Mouse (Mus musculus) liver, embryonic 14.5 days (tissue): Measurements from ENCODE around the gene Olfr324. TPM values are rescaled to one million over a fixed set of nuclear protein-coding genes. Genes with fewer than 3 reads are reported as not detected.

Experiments used
- ATAC-seq: fragments of 200-750 bp; cut with Nextera tagmentation; 2 replicates; pipeline ENCODE4 v1.8.0; 2017; ENCODE audit warnings: moderate number of reproducible peaks, mild to moderate bottlenecking, moderate library complexity; ENCODE audit not compliant: insufficient read depth
- DNase-seq, 3 experiments: peaks; one replicate each; pipeline ENCODE4 v3.0.0-alpha.2; 2012 to 2013; ENCODE audit warnings: low read depth in 3 of 3, low spot score in 3 of 3
- H3K27ac ChIP-seq: fragments of 300-500 bp; sonication (generic); 2 replicates; pipeline ENCODE4 v1.5.1; 2014; ENCODE audit warnings: moderate library complexity, mild to moderate bottlenecking, control low read depth, inconsistent platforms
- H3K27me3 ChIP-seq: fragments of 300-500 bp; sonication (generic); 2 replicates; pipeline ENCODE4 v1.6.1; 2014; ENCODE audit warnings: mild to moderate bottlenecking, low read length, moderate library complexity; ENCODE audit not compliant: control insufficient read depth, insufficient read depth
- H3K36me3 ChIP-seq: fragments of 300-500 bp; sonication (generic); replicated peaks from 2 replicates; pipeline ENCODE4 v1.6.1; 2014; ENCODE audit warnings: low read depth; ENCODE audit not compliant: control insufficient read depth, insufficient read depth
- H3K4me1 ChIP-seq, 2 experiments: fragments of 200-500 bp in 1 of 2; fragments of 300-500 bp in 1 of 2; sonication (generic) in 1 of 2; replicated peaks; 2 replicates each; pipeline ENCODE4 v1.6.1; 2012 to 2014; ENCODE audit warnings: antibody characterized with exemption in 1 of 2, inconsistent platforms in 1 of 2, low read length in 1 of 2; ENCODE audit not compliant: control insufficient read depth in 2 of 2, insufficient read depth in 2 of 2
- H3K4me2 ChIP-seq: fragments of 300-500 bp; sonication (generic); 2 replicates; pipeline ENCODE4 v1.6.1; 2014; ENCODE audit warnings: low read depth, mild to moderate bottlenecking, control low read depth, moderate library complexity
- H3K4me3 ChIP-seq, 2 experiments: fragments of 200-500 bp in 1 of 2; fragments of 300-500 bp in 1 of 2; sonication (generic) in 1 of 2; 2 replicates each; pipeline ENCODE4 v1.5.1; 2012 to 2014; ENCODE audit warnings: low read depth in 2 of 2, low read length in 2 of 2, mild to moderate bottlenecking in 2 of 2, control low read depth in 1 of 2, inconsistent platforms in 1 of 2, moderate library complexity in 1 of 2; ENCODE audit not compliant: insufficient read depth in 1 of 2
- H3K9ac ChIP-seq: fragments of 300-500 bp; sonication (generic); replicated peaks from 2 replicates; pipeline ENCODE4 v1.6.1; 2014; ENCODE audit warnings: mild to moderate bottlenecking, control low read depth, moderate library complexity
- H3K9me3 ChIP-seq: fragments of 300-500 bp; sonication (generic); 2 replicates; pipeline ENCODE4 v1.6.1; 2016; ENCODE audit warnings: low read length, mixed read lengths; ENCODE audit not compliant: control insufficient read depth
- CTCF ChIP-seq: IDR thresholded peaks from 2 replicates; pipeline ENCODE4 v1.5.1; 2016; ENCODE audit warnings: antibody characterized with exemption, low read depth, control low read depth
- EP300 ChIP-seq: IDR thresholded peaks from 2 replicates; pipeline ENCODE4 v1.6.1; 2016; ENCODE audit warnings: antibody characterized with exemption, low read depth
- WGBS: fragments of 180-500 bp; shearing (Covaris S2); extraction: QIAGEN DNeasy Blood & Tissue Kit; methylation state at CpG from one replicate; pipeline ENCODE4 v1.1.7; 2014; ENCODE audit not compliant: insufficient replicate concordance; 5-methylcytosine and 5-hydroxymethylcytosine counted together
- polyA plus RNA-seq, 2 experiments: library from polyadenylated mRNA; depleted of rRNA in 1 of 2; stranded (reverse) in 1 of 2; unstranded in 1 of 2; fragments of >200 nt; fragmentation: Nextera tagmentation in 1 of 2; extraction: Ambion mirVana in 1 of 2; gene quantifications; 2 replicates each; pipeline versions ENCODE4 v1.2.1 to v1.2.3; 2012 to 2014

Olfr324 gene
- polyA plus RNA-seq, 2 experiments, result not detected

GRCm38 (mm10) chr11:58626146-58626545, 31.2 kb downstream of the Olfr324 start:
- WGBS, result 45% methylated on average over 4 of the region's 4 CpGs

DNA sequence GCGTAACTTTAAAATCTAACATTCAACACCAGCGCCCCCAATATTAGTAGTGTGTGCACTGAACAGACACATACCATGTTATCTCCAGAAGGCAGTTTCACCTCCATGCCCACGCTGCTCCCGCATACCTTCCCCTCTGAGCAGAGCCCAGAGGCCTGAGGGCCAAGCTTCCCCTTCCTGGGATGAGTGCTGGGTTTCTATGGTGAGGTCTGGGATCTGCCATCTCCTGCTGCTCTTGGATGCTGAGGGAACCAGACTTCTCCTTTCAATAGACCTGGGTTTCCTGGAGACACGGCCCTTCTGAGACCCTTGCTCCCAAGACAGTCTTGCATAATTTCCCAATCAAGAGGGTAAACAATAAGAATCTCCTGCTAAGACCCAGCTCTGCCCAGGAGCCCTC, 35.5 kb downstream of the Olfr324 start, which contains the start of gene Olfr323:
Gene Olfr323, minus strand, starts transcription at position 101 of the 400 bp plus-strand sequence.
- no peak within 1 kb of the TSS for H3K4me2 ChIP-seq
- H3K36me3 ChIP-seq, result no peaks in the 10 kb centered on the region
- H3K4me1 ChIP-seq, result no peaks in the 10 kb centered on the region
- TF ChIP-seq EP300 (no peak), CTCF (no peak)
- DNase-seq, result no peak
- no peak for ATAC-seq
- no peak within 1 kb of the TSS for H3K4me3 ChIP-seq
- H3K9me3 ChIP-seq, result no peaks in the 10 kb centered on the region
- WGBS, result 56% methylated on average over 5 of the region's 5 CpGs
- H3K27me3 ChIP-seq, result no peaks in the 10 kb centered on the region
- H3K9ac ChIP-seq, result no peak within 1 kb of the TSS
- H3K27ac ChIP-seq, result no peak within 1 kb of the TSS

More at GRCm38 (mm10) chr11:58626146-58626545, 31.2 kb downstream of the Olfr324 start:
- H3K27me3 ChIP-seq, result no peaks in the 10 kb centered on the region
- H3K4me1 ChIP-seq, result no peaks in the 10 kb centered on the region
- no peak overlapping the region for H3K9ac ChIP-seq
- H3K4me3 ChIP-seq, result no peak overlapping the region
- ATAC-seq, result no peak
- H3K9me3 ChIP-seq, result no peaks in the 10 kb centered on the region
- TF ChIP-seq CTCF (no peak), EP300 (no peak)
- no peak for DNase-seq
- no peak overlapping the region for H3K4me2 ChIP-seq
- H3K36me3 ChIP-seq, result no peaks in the 10 kb centered on the region
- H3K27ac ChIP-seq, result no peak overlapping the region

DNA sequence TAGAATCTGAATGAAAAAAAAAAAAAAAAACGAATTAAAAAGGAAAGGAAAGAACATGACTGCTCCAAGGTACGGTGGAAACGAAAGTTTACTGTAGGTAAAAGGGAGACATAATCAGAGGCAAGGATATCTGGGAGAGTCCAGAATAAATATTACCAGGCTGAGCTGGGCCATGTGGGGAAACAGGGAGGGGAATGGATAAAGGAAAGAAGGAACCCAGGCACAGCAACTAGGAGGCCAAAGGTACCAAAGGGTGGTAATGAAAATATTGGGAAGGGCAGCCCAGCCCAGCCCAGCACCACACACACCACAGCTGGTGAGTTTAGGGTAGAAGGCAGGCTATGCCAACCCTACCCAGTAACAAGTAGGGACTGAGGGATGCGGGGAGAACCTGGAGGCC, 40.0 kb downstream of the Olfr324 start:
- Histone ChIP-seq H3K9ac (no peak overlapping the region), H3K9me3 (no peaks in the 10 kb centered on the region), H3K4me1 (peaks cover 8 to 9% of the 10 kb centered on the region in 2 experiments), H3K4me3 (no peak overlapping the region), H3K4me2 (no peak overlapping the region), H3K36me3 (no peaks in the 10 kb centered on the region), H3K27me3 (no peaks in the 10 kb centered on the region), H3K27ac (no peak overlapping the region)
- WGBS, result 56% methylated on average over 4 of the region's 4 CpGs
- DNase-seq (no peak), ATAC-seq (no peak)
- TF ChIP-seq EP300, result no peak
- TF ChIP-seq CTCF, result no peak

DNA sequence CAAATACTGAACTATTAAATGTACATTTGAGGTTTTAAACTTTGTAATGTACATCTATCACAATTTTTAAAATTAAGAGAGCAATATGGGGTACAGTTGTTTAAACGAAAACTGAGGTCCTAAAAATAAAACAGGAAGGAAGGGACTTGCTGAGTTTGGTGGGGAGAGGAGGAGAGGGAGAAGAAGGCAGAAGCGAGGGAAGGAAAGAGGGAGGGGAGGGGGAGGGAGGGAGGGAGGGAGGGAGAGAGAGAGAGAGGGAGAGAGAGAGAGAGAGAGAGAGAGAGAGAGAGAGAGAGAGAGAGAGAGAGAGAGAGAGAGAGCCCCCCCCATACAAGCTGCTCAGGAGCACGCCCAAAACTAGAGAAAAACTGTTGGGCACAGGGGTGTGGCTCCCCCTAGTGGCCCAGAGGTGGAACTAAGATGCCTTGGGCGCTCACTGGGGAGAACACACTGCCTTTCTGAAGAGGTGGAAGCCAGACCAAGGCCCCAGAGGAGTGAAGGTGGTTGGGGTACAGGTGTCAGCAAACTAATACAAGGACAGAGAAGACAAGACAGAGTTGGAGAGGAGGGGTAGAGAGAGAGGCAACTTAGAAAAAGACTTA, 41.6 kb downstream of the Olfr324 start:
- no peaks in the 10 kb centered on the region for H3K27me3 ChIP-seq
- H3K4me1 ChIP-seq, result peaks cover 9 to 11% of the 10 kb centered on the region in 2 experiments
- 6% methylated on average over 4 of the region's 4 CpGs for WGBS
- no peak overlapping the region for H3K4me3 ChIP-seq
- no peaks in the 10 kb centered on the region for H3K36me3 ChIP-seq
- H3K27ac ChIP-seq, result no peak overlapping the region
- no peak overlapping the region for H3K9ac ChIP-seq
- no peak for ATAC-seq
- peak; percentile 57 to 69 (median 65) for DNase-seq
- TF ChIP-seq EP300 (no peak), CTCF (peak; percentile 97)
- H3K4me2 ChIP-seq, result no peak overlapping the region
- H3K9me3 ChIP-seq, result no peaks in the 10 kb centered on the region

GRCm38 (mm10) chr11:58638176-58638701, 43.3 kb downstream of the Olfr324 start:
- no peak overlapping the region for H3K4me2 ChIP-seq
- no peak overlapping the region; the same call in 1 of the 2 replicates for H3K27ac ChIP-seq
- H3K36me3 ChIP-seq, result peaks cover 8% of the 10 kb centered on the region
- no peak overlapping the region for H3K9ac ChIP-seq
- ATAC-seq, result no peak
- TF ChIP-seq CTCF (no peak), EP300 (no peak)
- no peak overlapping the region for H3K4me3 ChIP-seq
- H3K4me1 ChIP-seq, result peaks cover 18 to 22% of the 10 kb centered on the region in 2 experiments
- DNase-seq, result no peak
- WGBS, result 67% methylated on average over 7 of the region's 7 CpGs
- H3K27me3 ChIP-seq, result no peaks in the 10 kb centered on the region
- H3K9me3 ChIP-seq, result no peaks in the 10 kb centered on the region
